Mouse (Mus musculus): ENCODE measurements around the gene Camkk1.

Camkk1 gene

DNA sequence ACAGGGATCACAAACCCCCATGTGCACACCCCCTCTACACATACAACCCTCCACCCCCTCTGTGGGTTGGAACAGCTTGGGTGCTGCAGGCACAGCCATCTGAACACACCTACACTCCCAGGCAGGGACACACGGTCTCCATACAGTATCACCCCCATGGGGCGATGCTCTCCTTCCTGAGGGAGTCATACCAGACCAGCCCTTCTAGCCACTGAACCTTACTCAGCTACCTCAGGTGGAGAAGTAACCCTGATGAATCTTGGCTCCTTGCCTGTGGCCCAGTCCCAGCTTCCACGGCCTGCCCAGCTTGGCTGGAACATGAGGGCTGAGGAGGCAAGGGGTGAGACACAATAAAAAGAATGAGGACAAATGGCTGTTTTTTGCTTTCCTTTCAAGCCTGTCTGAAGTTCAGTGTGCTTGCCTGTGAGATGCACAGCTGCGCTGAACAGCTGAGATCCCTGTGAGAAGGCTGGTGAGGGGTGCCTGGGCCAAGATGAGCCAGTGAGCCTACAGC, 3.9 kb upstream of the Camkk1 start:
- DNase-seq (ENCODE audit: low read depth, low spot score) = no peak

DNA sequence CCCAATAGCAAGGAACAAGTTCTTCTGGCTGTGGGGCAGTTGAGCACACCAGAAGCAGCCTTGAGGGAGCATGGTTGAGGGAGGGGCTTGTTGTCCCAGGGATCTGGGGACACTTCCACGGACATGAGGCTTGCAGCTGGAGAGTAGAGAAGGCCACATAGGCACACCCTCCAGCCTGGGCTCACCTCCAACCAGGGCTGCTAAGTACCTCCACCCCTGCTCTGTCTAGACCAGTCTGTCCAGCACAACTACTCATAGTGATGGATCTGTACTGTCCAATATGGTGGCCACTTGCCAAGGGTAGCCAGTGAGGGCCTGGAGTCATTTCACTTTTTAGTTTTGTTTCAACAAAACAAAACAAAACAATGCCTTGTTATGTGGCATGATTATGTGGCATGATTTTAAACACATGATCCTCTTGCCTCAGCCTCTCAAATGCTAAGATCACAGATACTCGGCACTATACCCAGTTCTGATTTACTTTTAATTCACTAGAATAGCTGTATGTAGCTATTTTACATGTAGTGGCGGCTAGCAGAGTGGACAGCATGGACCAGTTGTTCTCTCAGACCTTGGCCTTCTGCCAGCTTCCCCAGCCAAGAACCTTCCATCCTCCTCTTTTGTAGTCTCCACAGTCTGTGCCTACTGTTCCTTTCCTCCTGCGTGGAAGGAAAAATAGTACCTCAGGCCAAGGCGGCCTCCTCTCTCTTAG, 3.3 kb upstream of the Camkk1 start:
- no peak for DNase-seq (ENCODE audit: low read depth, low spot score)

DNA sequence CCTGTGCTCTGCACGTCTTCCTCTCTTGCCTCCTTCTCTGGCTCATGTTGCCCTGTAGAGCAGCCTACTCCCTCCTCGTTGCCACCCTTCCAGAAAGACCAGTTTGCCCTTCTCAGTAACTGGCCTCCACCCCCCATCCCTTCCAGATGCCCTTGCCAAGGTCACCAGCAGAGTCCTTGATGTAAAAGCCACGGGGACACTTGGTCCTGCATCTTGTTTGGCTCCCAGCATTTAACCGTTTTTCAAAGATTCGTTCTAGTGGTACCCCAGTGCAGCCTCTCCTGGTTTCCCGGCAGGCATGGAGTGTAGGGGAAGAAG, 2.7 kb upstream of the Camkk1 start:
- no peak for DNase-seq (ENCODE audit: low read depth, low spot score)

DNA sequence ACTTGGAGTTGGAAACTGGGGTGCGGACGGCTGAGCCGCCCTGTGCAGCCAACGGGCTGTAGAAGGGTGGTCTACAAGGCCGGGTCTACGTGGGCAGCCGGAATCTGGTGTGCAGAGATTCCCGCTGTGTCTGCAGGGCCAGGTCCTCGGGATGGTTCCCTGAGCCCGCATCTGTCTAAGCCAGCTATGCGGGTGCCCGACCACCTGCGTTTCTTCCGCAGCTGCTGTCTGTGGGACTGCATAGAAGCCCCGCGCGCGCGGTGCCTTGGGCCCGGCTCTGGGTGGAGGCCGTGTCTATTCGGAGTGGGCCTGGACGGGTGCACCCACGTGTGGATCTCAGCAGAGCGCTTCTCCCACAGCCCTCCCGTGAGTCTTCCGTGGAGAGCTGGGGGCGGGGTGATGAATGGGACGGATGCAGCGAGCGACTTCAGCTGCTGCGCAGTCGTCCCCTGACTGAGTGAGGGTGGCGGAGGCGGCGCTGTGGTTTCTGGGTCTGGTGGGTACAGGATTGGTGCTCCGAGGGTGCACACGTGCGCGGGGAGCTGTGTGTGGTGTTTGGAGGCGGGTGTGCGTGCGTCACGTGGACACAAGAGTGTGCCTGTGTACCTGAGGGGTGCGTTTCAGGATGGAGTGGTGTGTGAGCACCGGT, 463 bp downstream of the Camkk1 start:
- peak; percentile 65 for DNase-seq (ENCODE audit: low read depth, low spot score)

DNA sequence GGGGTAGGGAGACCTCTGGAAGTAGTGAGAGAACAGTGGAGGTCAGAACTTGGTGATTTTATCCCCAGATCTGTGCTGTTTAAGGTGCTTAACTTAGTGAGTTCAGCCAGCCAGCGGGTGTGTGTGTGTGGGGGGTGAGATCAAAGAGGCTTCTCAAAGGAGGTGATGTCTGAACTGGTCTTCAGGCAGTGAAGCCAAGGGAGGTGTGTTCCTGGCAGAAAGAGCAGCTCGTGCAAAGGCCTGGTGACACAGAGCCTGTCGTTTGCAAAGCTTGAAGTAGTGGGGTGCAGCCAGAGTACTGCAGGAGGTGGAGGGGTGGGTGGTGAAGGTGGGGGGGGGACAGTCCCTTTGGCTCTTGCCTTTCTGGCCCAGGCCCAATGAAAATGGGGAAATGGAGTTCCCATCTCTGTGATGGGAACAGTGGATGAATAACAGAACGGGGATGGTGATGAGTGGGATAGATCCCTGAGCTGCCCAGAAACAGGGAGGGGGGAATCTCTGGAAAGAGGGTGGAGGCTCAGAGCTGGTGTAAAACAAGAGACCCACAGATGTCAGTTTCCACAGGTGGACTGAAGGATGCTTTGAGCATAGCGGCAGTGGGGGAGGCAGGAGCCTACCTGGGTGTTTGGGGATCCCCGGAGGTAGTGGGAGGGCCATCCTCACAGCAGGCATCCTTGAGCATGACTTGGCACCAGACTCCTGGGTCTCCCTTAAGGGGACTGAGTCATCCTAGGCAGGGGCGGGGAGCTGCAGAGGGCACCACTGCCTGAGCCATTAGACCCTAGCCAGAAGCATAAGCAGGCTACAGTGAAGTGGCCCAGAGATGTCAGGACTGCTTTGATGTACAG, 2.4 kb downstream of the Camkk1 start:
- DNase-seq (ENCODE audit: low read depth, low spot score) = no peak

DNA sequence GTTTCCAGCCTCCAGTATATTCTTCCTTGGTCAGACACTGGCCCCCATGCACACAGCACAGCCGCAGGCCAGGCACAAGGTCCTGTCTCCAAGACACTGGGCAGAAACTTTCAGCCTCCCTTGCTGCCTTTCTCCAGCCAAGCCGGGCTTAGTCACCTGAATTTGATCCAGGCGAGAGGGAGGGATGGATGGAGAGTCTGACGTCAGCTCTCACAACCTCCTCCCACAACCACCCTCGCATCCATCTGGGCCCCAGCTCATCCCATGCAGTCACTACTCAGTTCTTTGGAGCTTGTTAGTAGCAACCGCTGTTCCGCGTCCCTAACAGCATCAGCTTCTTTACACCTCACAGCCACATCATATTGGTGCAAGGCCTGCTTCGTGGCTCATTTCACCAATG, 4.3 kb downstream of the Camkk1 start:
- no peak for DNase-seq (ENCODE audit: low read depth, low spot score)

DNA sequence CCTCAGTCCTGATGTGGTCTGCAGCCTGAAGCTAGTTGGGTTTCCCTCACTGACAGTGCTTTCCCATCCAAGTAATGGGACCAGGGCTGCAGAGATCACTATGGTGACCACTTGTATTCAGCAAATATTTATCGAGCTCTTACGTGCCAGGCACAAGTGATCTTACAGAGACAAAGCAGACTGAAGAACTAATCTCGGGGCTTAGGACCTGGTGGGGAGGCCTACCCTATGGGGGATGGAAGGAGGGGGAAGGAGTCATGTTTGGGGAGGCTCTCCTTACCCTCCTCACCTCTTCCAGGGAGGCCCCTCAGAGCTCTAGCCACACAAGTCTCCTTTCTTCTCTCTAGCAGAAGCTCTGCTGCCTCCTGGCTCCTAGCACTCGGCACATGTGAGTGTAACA, 5.0 kb downstream of the Camkk1 start:
- no peak for DNase-seq (ENCODE audit: low read depth, low spot score)

DNA sequence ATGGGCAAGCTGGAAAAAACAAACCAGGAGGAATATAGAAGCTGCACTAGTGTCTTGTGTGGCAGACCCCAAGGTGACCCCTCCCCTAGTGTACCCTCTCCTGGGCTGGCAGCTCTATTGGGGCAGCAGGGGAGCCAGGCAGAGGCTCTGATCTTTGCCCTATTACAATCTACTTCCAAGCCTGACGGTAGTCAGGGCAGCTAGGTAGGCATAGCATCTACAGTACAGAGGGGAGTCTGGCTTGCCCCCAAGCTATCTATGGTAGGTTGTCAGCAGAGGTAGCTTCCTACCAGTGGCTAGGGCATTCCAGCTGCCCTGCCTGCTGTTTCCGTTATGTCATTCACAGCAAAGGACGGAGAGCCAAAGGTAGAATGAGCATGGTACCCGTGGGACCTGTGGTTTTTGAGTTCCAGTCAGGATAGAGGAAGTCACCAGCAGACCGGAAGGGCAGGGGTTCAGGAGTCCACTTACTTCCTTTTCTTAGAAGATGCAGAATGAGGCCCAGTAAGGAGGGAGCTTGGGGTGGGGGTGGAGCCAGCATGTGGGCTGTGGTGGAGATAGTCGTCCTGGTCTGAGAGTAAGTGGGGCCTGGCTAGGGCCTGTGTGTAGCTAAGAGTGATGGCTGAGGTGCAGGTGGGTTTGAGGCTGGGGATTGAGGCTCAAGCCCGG, 5.6 kb downstream of the Camkk1 start:
- no peak for DNase-seq (ENCODE audit: low read depth, low spot score)

DNA sequence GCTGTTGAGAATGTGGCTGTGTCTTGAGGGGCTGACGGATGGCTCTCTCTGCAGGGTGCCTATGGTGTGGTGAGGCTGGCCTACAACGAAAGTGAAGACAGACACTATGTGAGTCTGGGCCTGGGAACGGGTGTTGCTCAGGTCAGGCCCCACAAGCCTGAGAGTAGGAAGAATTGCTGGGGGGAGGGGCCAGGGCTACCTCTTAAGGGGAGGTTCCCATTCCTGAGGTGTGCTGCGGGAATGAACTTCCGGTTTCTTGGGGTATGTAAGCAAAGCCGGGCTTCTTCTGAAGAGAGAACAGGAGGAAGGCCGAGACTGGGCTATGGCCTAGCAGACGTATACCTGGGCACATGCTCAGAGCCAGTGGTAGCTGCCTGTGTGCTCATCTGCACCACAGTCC, 8.2 kb downstream of the Camkk1 start:
- peak; percentile 85 for DNase-seq (ENCODE audit: low read depth, low spot score)

DNA sequence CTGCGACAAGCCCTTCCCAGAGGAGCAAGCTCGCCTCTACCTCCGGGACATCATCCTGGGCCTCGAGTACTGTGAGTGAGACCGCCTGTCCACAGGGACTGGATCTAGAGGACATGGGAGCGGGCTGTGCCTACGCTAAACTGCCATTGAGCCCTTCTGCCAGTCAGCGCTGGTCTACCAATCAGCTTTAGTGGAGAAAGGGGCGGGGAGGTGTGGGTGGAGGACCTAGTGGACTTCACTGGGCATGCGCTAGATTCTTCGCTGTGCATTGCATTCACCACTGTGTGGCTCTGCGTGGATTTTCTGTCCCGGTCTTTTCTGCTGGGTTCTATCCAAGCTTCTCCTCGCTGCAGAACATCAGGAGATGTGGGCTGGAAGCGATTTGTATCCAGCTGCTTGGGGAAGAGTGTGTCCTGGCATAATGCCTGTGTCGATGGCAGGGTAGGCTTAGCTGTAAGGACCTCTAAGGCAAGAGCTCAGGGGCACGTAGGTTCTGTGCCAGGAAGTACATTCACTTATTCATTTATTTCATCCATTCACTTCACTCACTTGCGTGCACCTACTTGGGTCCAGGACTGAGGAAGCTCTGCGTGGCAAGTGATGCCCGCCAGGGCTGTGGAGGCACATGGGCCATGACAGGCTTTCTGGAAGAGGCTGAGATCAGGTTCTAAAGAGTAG, 12.2 kb downstream of the Camkk1 start:
- peak; percentile 89 for DNase-seq (ENCODE audit: low read depth, low spot score)

DNA sequence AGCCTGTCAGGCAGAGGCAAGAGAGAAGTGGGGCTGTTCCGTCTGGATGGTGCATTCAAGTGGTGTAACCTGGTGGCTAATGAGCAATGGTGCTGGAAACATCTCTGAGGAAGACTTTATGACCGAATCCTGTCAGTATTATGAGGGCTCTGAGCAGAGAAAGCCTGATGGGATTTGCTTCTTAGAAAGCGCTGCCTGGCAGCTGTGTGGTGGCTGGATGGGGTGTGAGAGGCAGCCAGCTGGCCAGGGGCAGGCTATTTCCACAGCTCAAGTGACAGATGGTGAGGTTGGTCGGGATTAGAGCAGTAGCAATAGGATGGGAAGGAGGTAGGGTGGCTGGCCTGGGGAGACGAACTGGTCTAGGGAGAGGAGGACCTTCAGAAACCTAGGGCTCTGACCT, 12.7 kb downstream of the Camkk1 start:
- DNase-seq (ENCODE audit: low read depth, low spot score) = no peak

DNA sequence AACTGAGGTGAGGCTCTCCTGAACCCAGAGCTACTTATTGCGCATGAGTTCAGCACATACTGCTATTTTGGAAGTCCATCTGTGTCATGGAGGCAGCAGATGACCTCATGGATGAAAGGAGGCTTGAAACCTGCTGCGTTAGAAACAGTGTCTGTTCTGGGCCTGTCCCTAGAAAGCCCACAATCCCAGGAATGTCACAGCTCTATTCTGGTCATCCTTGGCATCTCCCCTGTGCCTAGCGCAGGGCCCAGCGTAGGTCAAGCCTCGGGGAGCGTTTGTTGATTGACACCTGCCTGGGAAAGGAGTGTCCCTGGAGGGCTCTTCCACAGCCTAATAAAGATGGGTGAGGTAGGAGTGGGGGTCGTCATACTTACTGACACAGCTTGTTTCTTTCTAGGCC, 17.3 kb downstream of the Camkk1 start:
- no peak for DNase-seq (ENCODE audit: low read depth, low spot score)

DNA sequence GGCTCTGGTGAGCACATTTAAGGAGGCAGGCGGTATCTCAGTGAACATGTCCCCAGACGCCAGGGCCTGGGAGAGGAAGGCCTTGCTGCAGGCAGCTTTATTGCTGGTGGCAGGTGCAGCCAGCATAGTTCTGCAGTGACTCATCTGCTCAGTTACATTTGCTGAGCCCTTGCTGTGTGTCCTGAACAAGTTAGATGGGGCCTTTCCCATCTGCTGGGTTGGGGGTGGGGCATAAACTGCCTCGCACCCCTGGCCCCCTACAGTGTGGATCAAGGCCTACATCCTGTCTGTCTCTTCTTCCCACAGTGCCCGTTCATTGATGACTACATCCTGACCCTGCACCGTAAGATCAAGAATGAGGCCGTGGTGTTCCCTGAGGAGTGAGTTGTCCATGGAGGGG, 18.1 kb downstream of the Camkk1 start:
- peak; percentile 92 for DNase-seq (ENCODE audit: low read depth, low spot score)

DNA sequence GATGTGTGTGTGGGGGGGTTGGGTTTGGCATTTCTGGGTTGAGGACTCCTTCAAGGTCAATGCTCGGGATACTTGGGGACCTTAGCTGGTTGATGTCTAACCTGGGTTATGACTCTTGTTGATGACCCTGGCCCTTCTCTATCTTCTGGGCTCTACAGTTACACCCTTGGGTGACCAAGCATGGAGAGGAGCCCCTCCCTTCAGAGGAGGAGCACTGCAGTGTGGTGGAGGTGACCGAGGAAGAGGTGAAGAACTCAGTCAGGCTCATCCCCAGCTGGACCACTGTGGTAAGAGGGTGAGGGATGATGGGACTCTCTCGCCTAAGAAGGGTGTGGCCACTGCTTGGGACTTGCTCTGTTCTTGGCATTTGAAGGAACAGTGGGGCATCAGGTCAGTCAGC, 18.9 kb downstream of the Camkk1 start:
- DNase-seq (ENCODE audit: low read depth, low spot score) = no peak

DNA sequence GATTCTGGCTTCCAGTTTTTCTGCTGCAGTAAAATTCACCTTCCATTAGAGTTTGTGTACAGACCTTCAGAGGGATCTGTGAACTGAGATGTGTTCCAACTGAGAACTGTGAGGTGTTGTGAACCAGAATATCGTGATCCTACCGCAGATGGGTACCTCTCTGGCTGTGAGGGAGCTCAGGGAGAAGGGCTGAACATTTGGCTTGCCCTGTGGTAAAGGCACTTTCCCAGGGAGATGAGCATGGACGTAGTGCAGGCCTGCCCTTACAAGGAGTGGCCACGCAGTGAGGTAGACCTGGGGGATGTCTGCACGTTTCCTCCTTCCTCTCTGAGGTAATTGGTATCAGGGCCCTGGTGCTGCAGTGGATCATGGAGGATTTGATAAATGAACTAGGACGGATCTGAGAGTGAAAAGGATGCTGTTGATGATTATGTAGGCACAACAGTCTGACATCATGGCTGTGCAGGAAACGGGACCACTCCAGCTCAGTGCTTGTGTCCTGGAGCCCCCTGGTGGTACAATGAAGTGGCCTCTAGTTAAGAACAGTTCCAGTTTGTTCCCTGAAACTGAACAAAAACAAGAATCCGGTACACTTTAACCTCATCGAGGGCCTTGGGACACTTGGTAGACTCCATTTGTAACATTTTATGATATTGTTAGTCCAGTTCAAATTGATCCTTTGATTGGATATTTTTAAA, 20.4 kb downstream of the Camkk1 start:
- DNase-seq (ENCODE audit: low read depth, low spot score) = peak; percentile 70

DNA sequence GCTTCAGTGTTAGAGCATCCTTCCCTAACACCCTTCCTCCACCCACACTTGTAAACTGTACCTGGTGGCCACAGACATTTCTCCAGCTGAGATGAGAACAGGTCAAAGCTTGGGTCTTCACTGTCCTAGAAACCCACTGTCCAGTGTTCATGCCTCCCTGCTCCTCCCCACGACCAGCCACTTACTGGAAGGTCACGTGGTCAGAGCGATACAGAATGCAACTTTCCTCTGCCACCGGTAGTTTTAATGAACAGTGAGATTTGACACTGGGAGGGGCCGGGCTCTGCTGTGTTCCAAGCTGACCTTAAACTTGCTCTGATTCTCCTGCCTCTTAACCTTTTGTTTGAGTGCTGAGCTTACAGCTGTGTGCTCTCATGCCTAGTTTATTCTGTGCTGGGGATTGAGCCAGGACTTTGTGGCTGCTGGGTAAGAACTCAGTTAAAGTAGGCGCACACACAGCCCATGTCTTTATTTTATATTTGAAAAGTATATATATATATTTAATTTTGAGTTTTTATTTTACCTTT, 25.5 kb downstream of the Camkk1 start:
- peak; percentile 19 for DNase-seq (ENCODE audit: low read depth, low spot score)

DNA sequence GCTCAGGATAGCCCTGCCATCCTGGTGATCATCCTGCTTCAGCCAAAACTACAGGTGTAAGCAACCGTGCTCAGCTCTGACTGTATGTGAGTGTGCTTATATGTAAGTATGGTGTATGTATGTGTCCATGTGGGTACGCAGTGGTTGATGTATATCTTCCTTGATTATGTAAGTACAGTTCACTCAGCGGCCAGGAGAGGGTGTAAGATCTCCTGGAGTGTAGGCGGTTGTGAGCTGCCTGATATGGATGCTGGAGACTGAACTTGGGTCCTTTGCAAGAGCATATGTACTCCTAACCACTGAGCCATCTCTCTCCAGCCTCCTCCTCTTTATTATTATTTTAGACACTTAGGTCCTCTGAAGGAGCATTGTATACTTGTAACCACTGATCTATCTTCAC, 26.0 kb downstream of the Camkk1 start:
- DNase-seq (ENCODE audit: low read depth, low spot score) = peak; percentile 77

DNA sequence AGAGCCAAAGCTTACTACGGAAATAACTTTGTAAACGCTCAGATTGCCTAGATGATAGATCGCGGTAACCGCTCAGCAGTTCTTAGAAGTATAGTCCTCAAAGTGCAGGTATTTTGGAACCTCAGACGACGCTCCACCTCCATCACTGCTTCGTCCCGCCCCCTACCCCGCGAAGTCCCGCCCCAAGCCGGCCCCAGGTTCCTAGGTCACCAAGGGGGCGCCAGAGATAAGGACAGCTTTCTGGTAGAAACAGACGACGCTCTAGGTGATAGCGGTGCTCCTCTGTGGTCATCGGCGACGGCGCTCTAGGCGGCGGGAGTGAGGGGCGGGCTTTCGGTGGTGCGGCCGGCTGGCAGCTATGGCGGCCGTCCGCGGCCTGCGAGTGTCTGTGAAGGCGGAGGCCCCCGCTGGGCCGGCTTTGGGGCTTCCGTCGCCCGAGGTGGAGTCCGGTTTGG, 28.8 kb downstream of the Camkk1 start, which contains the start of gene Ncbp3:
TSS of gene Ncbp3 (plus strand) at position 242 of the 455 bp plus-strand sequence.
- peak; percentile 98 for DNase-seq (ENCODE audit: low read depth, low spot score)

DNA sequence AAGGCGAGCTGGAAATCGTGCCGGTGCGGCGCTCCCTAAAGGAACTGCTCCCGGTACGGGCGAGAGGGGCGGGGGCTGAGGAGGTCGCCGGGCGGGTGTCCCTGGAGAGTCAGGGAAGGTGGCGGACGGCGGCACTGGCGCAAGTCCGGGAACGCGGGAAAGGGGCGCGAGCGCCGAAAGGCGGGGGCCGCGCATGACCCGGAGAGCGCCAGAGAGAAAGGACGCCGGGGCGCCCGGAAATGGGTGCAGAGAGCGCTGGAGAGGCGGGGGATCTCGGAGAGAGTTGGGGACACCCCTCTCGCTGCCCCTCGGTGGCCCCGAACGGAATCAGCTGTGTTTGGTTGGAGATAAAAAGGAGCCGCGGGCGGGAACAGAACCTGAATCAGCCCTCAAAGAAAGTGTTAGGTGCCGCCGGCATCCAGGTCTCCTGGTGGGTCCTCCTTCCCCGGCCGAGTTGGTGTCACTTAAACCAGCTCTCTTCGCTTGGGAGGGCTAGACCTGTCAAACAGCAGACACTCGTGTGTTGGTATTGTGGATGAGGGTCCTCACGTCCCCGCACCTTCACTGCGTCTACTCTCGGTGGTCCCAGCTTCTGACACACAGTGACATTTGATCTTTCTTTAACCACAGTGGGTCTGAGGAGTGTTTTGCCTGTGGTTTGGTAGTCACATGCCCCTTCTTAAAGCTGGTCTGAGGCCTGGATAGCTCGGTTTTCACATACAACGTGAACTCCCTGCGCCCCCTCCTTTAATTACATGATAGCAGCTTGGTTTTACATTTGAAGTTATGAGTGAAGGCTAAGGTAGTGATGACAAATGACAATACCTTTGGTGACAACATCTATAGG, 29.4 kb downstream of the Camkk1 start:
- no peak for DNase-seq (ENCODE audit: low read depth, low spot score)

Data from R1 (cell line).